Mouse (Mus musculus) forebrain, embryonic 13.5 days (tissue): ENCODE results near the gene Bcar3. TPM values are rescaled to one million over a fixed set of nuclear protein-coding genes. Genes with fewer than 3 reads are reported as not detected.

ENCODE experiments used
- ATAC-seq: fragments of 200-750 bp; cut with Nextera tagmentation; 2 replicates; pipeline ENCODE4 v1.8.0; 2017
- H3K27ac ChIP-seq: fragments of 300-500 bp; sonication (generic); 2 replicates; pipeline ENCODE4 v1.5.1; 2015; ENCODE audit warnings: inconsistent platforms, mild to moderate bottlenecking, moderate library complexity
- H3K27me3 ChIP-seq: fragments of 300-500 bp; sonication (generic); 2 replicates; pipeline ENCODE4 v1.6.1; 2015; ENCODE audit warnings: mild to moderate bottlenecking, inconsistent platforms
- H3K36me3 ChIP-seq: fragments of 300-500 bp; sonication (generic); 2 replicates; pipeline ENCODE4 v1.6.1; 2015; ENCODE audit warnings: mild to moderate bottlenecking, inconsistent platforms; ENCODE audit not compliant: poor library complexity, severe bottlenecking
- H3K4me1 ChIP-seq: fragments of 300-500 bp; sonication (generic); 2 replicates; pipeline ENCODE4 v1.6.1; 2015; ENCODE audit warnings: inconsistent platforms
- H3K4me2 ChIP-seq: fragments of 300-500 bp; sonication (generic); 2 replicates; pipeline ENCODE4 v1.6.1; 2015; ENCODE audit warnings: inconsistent platforms, mild to moderate bottlenecking, moderate library complexity
- H3K4me3 ChIP-seq: fragments of 300-500 bp; sonication (generic); 2 replicates; pipeline ENCODE4 v1.5.1; 2015; ENCODE audit warnings: mild to moderate bottlenecking, inconsistent platforms
- H3K9ac ChIP-seq: fragments of 300-500 bp; sonication (generic); 2 replicates; pipeline ENCODE4 v1.6.1; 2015; ENCODE audit warnings: mild to moderate bottlenecking, inconsistent platforms
- H3K9me3 ChIP-seq: fragments of 300-500 bp; sonication (generic); replicated peaks from 2 replicates; pipeline ENCODE4 v1.6.1; 2016; ENCODE audit warnings: inconsistent platforms
- WGBS: fragments of 180-500 bp; shearing (Covaris S2); methylation state at CpG from one replicate; pipeline ENCODE4 v1.1.7; 2015; 5-methylcytosine and 5-hydroxymethylcytosine counted together
- polyA plus RNA-seq: library from polyadenylated mRNA; unstranded; fragments of >200 nt; fragmentation: Nextera tagmentation; extraction: Ambion mirVana; gene quantifications from 2 replicates; pipeline ENCODE4 v1.2.1, GENCODE M21; 2015

The Bcar3 gene
- polyA plus RNA-seq, 1 experiment from 2014 or later, result 6.0 TPM

DNA sequence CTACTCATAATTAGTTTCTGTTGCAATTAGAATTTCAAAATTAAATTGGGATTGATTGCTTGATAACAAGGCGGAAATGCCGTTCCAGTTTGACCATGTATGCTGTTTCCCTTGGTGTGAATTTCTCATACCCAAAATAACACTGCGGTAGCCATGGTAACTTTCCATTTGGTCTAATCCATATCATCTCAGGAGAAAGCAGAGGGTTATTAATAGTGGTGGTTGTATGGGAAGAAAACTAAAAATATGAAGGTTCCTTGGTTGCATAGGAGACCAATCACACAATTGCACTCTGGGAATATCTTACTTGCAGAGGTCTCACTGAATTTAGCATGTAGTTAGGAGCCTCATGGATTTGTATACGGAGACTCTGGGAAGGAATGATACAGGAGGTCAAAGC lies 191.8 kb downstream of the Bcar3 start:
- WGBS, result 86% methylated on average over 4 of the region's 4 CpGs
- no peak overlapping the region for H3K4me2 ChIP-seq
- no peak overlapping the region for H3K9ac ChIP-seq
- H3K4me1 ChIP-seq, result peaks cover 45% of the 10 kb centered on the region
- no peaks in the 10 kb centered on the region for H3K36me3 ChIP-seq
- no peak overlapping the region for H3K27ac ChIP-seq
- H3K27me3 ChIP-seq, result peaks cover 2% of the 10 kb centered on the region; the same call in 1 of the 2 replicates
- no peak for ATAC-seq
- no peaks in the 10 kb centered on the region for H3K9me3 ChIP-seq
- no peak overlapping the region for H3K4me3 ChIP-seq

DNA sequence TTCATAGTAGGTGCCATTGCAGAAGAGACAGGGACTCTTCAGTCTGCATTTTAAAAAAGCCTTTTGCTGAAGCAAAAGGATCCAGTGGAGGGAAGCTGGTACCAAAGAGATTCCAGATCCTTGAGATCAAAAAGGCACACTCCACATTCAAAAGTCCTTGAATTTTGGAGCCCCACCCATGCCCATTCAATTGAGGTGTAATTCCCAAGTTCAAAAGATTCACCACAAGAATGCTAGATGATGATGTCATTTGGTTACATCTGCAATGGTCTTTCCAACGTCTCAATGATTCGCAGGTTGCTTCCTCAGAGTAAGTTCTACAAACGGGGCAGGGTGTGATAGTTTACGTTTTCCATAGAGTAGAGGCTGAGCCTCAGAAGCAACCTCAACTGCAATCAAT lies 192.3 kb downstream of the Bcar3 start:
- no peaks in the 10 kb centered on the region for H3K9me3 ChIP-seq
- peaks cover 2% of the 10 kb centered on the region; the same call in 1 of the 2 replicates for H3K27me3 ChIP-seq
- H3K4me1 ChIP-seq, result peaks cover 40% of the 10 kb centered on the region
- H3K9ac ChIP-seq, result no peak overlapping the region
- ATAC-seq, result no peak
- no peaks in the 10 kb centered on the region for H3K36me3 ChIP-seq
- no peak overlapping the region for H3K4me2 ChIP-seq
- 90% methylated on average over 4 of the region's 4 CpGs for WGBS
- H3K27ac ChIP-seq, result no peak overlapping the region
- H3K4me3 ChIP-seq, result no peak overlapping the region

DNA sequence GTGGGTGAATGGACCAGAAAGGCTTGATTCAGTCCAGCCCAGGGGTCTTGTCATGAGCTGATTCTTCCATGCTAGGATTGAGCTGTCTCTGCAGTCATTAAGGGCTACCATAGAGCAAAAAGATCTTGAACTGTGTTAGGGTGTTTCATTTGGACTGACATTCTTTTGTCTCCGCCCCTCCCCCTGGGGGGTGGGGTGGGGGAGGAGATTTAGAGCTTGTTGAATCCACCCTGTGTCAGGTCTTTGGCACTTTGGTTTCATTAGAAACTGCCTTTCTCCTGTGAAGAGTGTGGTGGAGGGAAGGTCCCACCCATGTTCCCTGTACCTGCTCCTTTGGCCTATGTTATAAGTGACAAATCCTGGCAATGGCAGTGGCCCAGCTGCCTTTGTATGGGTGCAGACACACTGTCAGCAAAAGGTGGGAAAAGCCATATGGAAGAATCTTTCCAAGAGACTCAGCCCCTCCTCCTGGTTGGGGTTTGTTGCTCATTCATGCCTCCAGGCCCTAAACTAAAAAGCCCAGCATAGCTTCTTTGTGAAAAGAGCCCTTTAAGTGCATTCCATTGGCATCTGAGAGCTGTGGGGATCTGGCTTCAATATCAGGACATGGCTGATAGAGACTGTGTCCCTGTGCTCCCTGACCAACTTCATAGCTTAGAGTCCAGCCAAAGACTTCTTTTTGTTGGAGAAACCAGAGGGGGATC lies 194.3 kb downstream of the Bcar3 start:
- H3K4me1 ChIP-seq, result peaks cover 39% of the 10 kb centered on the region
- ATAC-seq, result peak; percentile 33; the same call in 1 of the 2 replicates
- H3K27ac ChIP-seq, result no peak overlapping the region
- H3K9me3 ChIP-seq, result no peaks in the 10 kb centered on the region
- H3K4me2 ChIP-seq, result no peak overlapping the region
- WGBS, result 27% methylated on average over 1 of the region's 1 CpGs
- no peaks in the 10 kb centered on the region for H3K36me3 ChIP-seq
- H3K27me3 ChIP-seq, result peaks cover 2% of the 10 kb centered on the region; the same call in 1 of the 2 replicates
- H3K4me3 ChIP-seq, result no peak overlapping the region
- H3K9ac ChIP-seq, result no peak overlapping the region

DNA sequence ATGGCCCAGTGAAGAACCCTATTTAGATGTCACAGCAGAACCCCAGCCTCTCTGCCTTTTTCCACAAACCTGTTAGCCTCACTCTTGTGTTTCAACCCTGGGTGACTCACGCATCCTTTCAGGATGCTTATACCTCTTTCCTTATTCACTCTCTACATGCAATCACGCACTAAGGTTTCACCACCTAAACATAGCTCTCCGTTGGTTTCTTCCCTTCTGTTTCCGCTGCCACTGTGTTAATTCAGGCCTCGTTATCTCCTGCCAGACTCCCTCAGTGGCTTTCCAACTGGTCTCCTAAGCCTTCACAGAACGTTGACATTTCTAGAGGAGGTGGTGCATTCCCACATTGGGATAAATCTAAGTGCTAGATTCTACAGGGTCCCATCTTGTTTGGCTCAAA lies 196.6 kb downstream of the Bcar3 start:
- Histone ChIP-seq H3K27me3 (no peaks in the 10 kb centered on the region), H3K9me3 (no peaks in the 10 kb centered on the region), H3K4me1 (peaks cover 32% of the 10 kb centered on the region), H3K36me3 (no peaks in the 10 kb centered on the region), H3K4me2 (no peak overlapping the region), H3K4me3 (no peak overlapping the region), H3K9ac (no peak overlapping the region), H3K27ac (no peak overlapping the region)
- no peak for ATAC-seq
- WGBS, result 67% methylated on average over 6 of the region's 6 CpGs

DNA sequence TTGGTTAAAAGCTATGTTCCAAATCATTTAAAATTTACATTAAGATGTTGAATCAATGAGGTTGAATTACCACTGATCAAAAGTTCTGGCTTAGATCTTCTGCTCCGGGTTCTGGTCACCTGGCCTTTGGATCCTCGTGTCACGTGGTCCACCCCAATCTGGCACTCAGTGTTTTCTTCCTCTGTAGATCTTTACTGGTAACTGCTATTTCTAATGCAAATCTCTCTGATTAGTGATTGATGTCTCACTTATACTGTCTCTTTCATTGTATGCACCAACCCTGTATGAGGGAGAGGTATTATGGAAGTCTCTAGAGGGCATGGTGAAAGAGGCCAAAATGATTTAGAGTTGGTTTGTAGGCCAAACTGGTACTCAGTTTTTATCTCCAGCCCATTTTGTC lies 198.1 kb downstream of the Bcar3 start:
- ATAC-seq, result no peak
- no peak overlapping the region for H3K27ac ChIP-seq
- WGBS, result 80% methylated on average over 3 of the region's 3 CpGs
- no peak overlapping the region for H3K4me3 ChIP-seq
- no peaks in the 10 kb centered on the region for H3K36me3 ChIP-seq
- no peak overlapping the region for H3K9ac ChIP-seq
- H3K4me1 ChIP-seq, result peaks cover 32% of the 10 kb centered on the region
- no peak overlapping the region for H3K4me2 ChIP-seq
- no peaks in the 10 kb centered on the region for H3K27me3 ChIP-seq
- H3K9me3 ChIP-seq, result no peaks in the 10 kb centered on the region

DNA sequence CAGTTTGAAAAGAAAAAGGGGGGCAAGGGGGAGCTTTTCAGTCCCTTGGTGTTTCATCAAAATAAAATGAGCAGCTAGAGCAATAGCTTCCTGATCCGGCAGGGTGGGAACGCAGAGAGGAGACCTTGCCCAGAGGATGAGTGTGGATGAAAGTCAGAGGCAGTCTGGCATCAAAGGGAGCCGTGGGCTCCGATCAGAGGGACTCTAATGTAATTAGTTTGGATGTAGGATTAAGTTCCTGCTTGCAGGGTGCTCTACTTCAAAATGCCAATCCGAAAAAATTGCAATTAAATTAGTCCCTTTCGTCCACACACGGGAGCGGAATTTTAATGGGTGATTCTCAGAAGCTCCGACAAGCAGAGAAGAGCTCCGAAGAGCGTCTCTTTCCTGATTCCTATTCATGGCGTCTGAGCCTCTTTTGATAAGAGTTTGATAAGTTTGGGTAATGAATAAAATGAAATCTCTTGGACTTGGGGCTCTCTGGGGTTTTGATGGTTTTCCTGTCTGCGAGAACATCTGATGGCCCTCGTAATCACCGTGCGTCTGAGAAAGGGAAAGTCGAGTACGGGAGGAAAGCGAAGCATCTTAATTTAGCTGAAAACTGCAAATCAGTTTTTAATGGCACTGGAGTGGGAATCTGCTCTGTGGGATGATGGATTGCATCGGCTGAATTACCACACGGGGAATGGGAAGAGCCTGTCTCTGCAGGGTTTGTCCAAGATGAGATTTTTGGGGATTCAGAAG lies 199.1 kb downstream of the Bcar3 start:
- Histone ChIP-seq H3K9me3 (no peaks in the 10 kb centered on the region), H3K27me3 (no peaks in the 10 kb centered on the region), H3K4me2 (peak overlapping the region; percentile 50), H3K36me3 (no peaks in the 10 kb centered on the region), H3K27ac (no peak overlapping the region), H3K4me3 (peak overlapping the region; percentile 22), H3K9ac (peak overlapping the region; percentile 40; the same call in 1 of the 2 replicates), H3K4me1 (peaks cover 28% of the 10 kb centered on the region)
- 26% methylated on average over 21 of the region's 21 CpGs for WGBS
- ATAC-seq, result no peak

DNA sequence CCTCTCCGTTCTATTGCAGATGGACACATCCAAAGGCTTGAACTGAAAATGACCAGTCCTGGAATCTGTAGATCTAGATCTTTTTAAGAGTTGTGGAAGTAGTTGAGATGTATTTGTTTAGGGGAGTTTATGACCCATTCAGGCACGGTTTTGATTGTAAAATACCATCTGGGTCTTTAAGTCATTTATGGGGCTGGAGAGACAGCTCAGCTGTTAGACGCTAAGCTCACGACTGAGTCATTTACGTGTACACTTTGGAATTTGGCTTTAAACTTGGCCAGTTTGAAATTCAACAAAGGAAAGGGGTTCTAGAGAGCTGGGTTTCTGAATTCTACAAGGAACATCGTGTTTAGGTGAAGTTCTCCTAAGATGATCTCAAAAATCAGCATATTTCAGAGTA lies 200.8 kb downstream of the Bcar3 start:
- Histone ChIP-seq H3K9ac (no peak overlapping the region), H3K36me3 (no peaks in the 10 kb centered on the region), H3K4me3 (no peak overlapping the region), H3K27ac (no peak overlapping the region), H3K27me3 (no peaks in the 10 kb centered on the region), H3K4me1 (peaks cover 21% of the 10 kb centered on the region), H3K9me3 (no peaks in the 10 kb centered on the region), H3K4me2 (no peak overlapping the region)
- WGBS, result 94% methylated on average over 6 of the region's 6 CpGs
- ATAC-seq, result no peak

DNA sequence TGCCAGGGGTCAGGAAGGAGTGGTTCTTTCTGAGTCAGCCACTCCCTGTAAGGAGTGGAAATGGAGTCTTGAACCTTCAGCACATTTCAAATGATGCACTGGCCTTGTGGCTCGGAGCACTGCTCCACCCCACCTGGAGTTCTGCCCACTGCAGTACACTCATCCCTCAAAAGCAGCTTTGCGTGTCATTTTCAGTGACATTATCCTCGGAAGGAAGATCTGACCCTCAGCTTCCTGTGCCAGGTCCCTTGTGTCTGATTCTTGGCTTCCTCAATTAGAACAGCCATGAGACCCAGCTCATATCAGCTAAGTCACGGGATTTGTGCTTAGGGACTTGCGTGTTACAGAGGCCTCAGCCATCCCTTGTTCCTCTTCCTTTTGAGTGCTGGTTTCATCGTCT lies 203.9 kb downstream of the Bcar3 start:
- Histone ChIP-seq H3K9me3 (no peaks in the 10 kb centered on the region), H3K4me1 (peaks cover 11% of the 10 kb centered on the region), H3K4me2 (no peak overlapping the region), H3K4me3 (no peak overlapping the region), H3K27me3 (no peaks in the 10 kb centered on the region), H3K9ac (no peak overlapping the region), H3K27ac (no peak overlapping the region), H3K36me3 (no peaks in the 10 kb centered on the region)
- no peak for ATAC-seq
- 91% methylated on average over 6 of the region's 6 CpGs for WGBS

DNA sequence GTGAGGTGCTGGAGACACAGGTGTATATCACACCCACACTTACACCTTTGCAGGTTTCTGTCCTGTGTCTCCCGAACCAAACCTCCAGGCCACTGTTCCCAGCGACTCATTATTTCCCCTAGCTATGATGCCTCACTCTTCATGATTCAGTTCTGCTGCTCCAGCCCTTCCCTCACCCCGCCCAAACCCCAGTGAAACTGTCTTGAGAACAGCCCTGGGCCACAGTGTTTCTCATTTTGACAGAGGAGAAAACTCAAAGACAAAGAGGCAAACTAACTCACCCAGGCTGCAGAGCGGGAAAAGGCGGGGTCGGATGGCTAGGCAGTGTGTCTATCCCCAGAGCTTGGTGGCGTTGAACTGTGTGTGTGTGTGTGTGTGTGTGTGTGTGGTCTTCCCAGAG lies 204.6 kb downstream of the Bcar3 start:
- Histone ChIP-seq H3K9ac (no peak overlapping the region), H3K36me3 (no peaks in the 10 kb centered on the region), H3K9me3 (no peaks in the 10 kb centered on the region), H3K4me1 (peaks cover 5% of the 10 kb centered on the region), H3K27me3 (no peaks in the 10 kb centered on the region), H3K27ac (no peak overlapping the region), H3K4me3 (no peak overlapping the region), H3K4me2 (no peak overlapping the region)
- ATAC-seq, result no peak
- 92% methylated on average over 7 of the region's 7 CpGs for WGBS

DNA sequence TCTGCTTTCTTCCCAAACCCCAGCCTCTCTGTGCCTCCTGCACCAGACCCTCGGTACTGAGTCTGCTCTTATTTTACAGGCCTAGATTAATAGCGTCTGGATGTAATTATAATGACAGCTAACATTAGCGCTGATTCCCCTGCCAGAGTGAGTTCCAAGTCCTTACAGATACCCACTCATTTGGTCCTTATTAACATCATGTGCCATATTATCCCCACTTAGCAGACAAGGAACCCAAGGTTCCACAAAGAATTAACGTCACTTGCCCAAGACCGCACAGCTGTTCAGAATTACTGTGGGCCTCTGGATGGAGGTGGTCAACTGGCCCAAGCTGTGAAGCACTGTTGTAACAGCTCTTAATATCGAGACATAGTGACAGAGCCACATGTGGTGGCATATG lies 205.7 kb downstream of the Bcar3 start:
- no peak overlapping the region for H3K4me3 ChIP-seq
- ATAC-seq, result no peak
- no peak overlapping the region for H3K9ac ChIP-seq
- H3K4me1 ChIP-seq, result no peaks in the 10 kb centered on the region
- H3K27ac ChIP-seq, result no peak overlapping the region
- no peaks in the 10 kb centered on the region for H3K27me3 ChIP-seq
- no peak overlapping the region for H3K4me2 ChIP-seq
- H3K36me3 ChIP-seq, result no peaks in the 10 kb centered on the region
- H3K9me3 ChIP-seq, result no peaks in the 10 kb centered on the region
- 75% methylated on average over 6 of the region's 6 CpGs for WGBS

DNA sequence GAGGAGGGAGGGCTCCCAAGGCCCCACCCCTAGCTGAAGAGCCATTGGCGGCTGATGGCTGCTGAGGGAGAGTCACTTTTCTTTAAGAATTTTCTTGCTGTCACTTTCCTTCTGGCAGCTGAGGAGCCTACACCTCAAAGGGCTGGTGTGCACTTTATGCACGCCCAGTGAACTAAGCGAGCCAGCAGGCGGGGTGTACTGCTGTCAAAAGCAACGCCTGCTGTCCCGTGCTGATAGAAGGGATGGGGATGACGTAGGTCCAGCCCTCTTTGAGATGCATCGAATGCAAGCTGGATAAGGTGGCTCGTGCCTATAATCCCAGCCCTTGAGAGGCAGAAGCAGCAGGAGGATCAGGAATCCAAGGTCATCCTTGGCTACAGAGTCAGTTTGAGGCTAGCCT lies 207.0 kb downstream of the Bcar3 start:
- no peaks in the 10 kb centered on the region for H3K9me3 ChIP-seq
- WGBS, result 75% methylated on average over 9 of the region's 9 CpGs
- no peaks in the 10 kb centered on the region for H3K27me3 ChIP-seq
- H3K36me3 ChIP-seq, result no peaks in the 10 kb centered on the region
- no peak for ATAC-seq
- no peak overlapping the region for H3K4me2 ChIP-seq
- H3K4me3 ChIP-seq, result no peak overlapping the region
- no peak overlapping the region for H3K27ac ChIP-seq
- no peak overlapping the region for H3K9ac ChIP-seq
- no peaks in the 10 kb centered on the region for H3K4me1 ChIP-seq

DNA sequence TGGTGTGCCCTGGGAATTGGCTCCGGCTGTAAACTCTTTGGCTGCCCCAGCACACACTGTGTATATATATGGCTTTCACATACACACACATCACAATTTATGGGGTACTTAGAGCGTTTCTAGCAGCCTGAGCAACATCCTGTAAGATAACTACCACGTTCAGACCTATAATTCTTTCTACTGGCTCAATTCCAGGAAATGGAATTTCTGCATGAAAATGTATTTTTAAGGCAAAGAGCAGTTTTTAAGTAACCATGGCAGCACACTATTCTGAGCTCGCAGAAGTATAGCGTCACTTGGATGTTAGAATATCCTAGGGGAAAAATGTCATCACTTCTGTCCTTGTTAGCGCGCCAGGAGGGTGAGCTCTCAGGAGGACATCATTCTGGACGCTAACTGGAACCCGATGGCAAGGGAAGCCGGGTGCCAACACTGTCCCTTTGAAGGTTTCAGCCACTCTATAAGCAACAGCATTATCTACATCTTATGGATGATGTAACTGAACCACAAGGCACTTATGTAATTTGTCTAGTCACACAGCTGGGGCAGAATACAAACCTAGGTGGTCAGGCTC lies 212.5 kb downstream of the Bcar3 start:
- peak; percentile 19; the same call in 1 of the 2 replicates for ATAC-seq
- peak overlapping the region; percentile 40; the same call in 1 of the 2 replicates for H3K27ac ChIP-seq
- WGBS, result 84% methylated on average over 10 of the region's 10 CpGs

More for the DNA sequence above, 212.5 kb downstream of the Bcar3 start:
- no peaks in the 10 kb centered on the region for H3K36me3 ChIP-seq
- no peaks in the 10 kb centered on the region for H3K27me3 ChIP-seq
- 0 out of 2 replicates have a peak, but pooled peaks cover 3% of the 10 kb centered on the region for H3K4me1 ChIP-seq
- no peak overlapping the region for H3K9ac ChIP-seq
- H3K4me3 ChIP-seq, result no peak overlapping the region
- H3K9me3 ChIP-seq, result no peaks in the 10 kb centered on the region
- no peak overlapping the region for H3K4me2 ChIP-seq
